Mouse (Mus musculus) lung, embryonic 15.5 days (tissue): ENCODE measurements around the gene Wnk2. TPM values are rescaled to one million over a fixed set of nuclear protein-coding genes. Genes with fewer than 3 reads are reported as not detected.

Source experiments
- ATAC-seq: fragments of 200-750 bp; cut with Nextera tagmentation; 2 replicates; pipeline ENCODE4 v1.8.0; 2017; ENCODE audit warnings: moderate number of reproducible peaks, borderline replicate concordance; ENCODE audit not compliant: low FRiP score, low TSS enrichment; ENCODE audit errors: extremely low read depth
- H3K27ac ChIP-seq: fragments of 300-500 bp; sonication (generic); 2 replicates; pipeline ENCODE4 v1.5.1; 2015; ENCODE audit warnings: moderate library complexity, mild to moderate bottlenecking, inconsistent platforms
- H3K27me3 ChIP-seq: fragments of 300-500 bp; sonication (generic); 2 replicates; pipeline ENCODE4 v1.6.1; 2015; ENCODE audit warnings: inconsistent platforms
- H3K36me3 ChIP-seq: fragments of 300-500 bp; sonication (generic); 2 replicates; pipeline ENCODE4 v1.6.1; 2015; ENCODE audit warnings: inconsistent platforms
- H3K4me1 ChIP-seq: fragments of 300-500 bp; sonication (generic); 2 replicates; pipeline ENCODE4 v1.6.1; 2015; ENCODE audit warnings: inconsistent platforms
- H3K4me2 ChIP-seq: fragments of 300-500 bp; sonication (generic); 2 replicates; pipeline ENCODE4 v1.6.1; 2015; ENCODE audit warnings: inconsistent platforms, mild to moderate bottlenecking, moderate library complexity
- H3K4me3 ChIP-seq: fragments of 300-500 bp; sonication (generic); 2 replicates; pipeline ENCODE4 v1.5.1; 2015; ENCODE audit warnings: mild to moderate bottlenecking, inconsistent platforms
- H3K9ac ChIP-seq: fragments of 300-500 bp; sonication (generic); 2 replicates; pipeline ENCODE4 v1.6.1; 2015; ENCODE audit warnings: inconsistent platforms
- H3K9me3 ChIP-seq: fragments of 300-500 bp; sonication (generic); 2 replicates; pipeline ENCODE4 v1.6.1; 2016; ENCODE audit warnings: inconsistent platforms
- WGBS: fragments of 180-500 bp; shearing (Covaris S2); methylation state at CpG from one replicate; pipeline ENCODE4 v1.1.7; 2015; 5-methylcytosine and 5-hydroxymethylcytosine counted together
- polyA plus RNA-seq: library from polyadenylated mRNA; unstranded; fragments of >200 nt; fragmentation: Nextera tagmentation; extraction: Ambion mirVana; gene quantifications from 2 replicates; pipeline ENCODE4 v1.2.1, GENCODE M21; 2015

The Wnk2 gene
- polyA plus RNA-seq, 1 experiment from 2014 or later: 0.81 TPM

DNA sequence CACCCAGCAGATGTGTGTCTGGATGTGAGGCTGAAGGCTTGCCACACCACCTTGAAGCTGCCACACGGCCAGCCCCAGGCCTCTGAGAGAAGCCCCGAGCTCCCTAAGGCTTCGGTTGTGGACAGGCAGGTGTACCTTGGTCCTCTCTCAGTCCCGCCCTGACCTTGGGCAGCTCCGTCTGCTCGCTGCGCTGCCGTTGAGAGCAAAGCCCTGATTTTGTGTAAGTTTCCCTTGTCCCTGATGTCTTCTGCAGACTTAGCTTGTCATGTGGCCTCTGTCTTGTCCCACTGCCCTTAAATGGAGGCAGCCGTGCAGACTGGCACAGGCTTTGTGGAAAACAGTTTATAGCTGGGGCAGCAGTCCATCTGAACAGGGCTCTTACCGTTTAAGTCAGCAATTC is 6.2 kb upstream of the Wnk2 start:
- H3K4me3 ChIP-seq: no peak overlapping the region
- H3K4me2 ChIP-seq: no peak overlapping the region
- WGBS: 65% methylated on average over 10 of the region's 10 CpGs
- no peaks in the 10 kb centered on the region for H3K4me1 ChIP-seq
- H3K36me3 ChIP-seq: no peaks in the 10 kb centered on the region
- H3K9ac ChIP-seq: no peak overlapping the region
- H3K27ac ChIP-seq: no peak overlapping the region
- H3K9me3 ChIP-seq: no peaks in the 10 kb centered on the region
- H3K27me3 ChIP-seq: peaks cover 17% of the 10 kb centered on the region
- no peak for ATAC-seq

DNA sequence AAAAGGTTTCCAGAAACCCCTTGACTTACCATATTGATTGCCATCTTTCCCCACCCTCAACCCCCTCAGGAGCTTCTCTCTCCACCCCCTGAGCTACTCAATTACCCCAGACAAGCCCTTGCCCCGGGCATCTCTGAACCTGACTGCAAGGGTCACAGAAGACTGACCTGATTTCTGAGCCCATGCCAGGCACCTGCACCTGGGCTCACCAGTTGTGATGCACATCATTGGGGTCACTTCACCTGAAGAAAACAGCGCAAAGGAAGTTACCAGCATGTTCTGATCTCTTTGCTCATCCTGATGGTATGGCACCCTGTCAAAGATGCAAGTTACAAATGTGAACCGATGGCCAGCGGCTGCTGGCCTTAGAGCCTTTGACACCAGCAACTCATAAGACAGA is 873 bp upstream of the Wnk2 start:
- 77% methylated on average over 4 of the region's 4 CpGs for WGBS
- Histone ChIP-seq H3K27ac (no peak overlapping the region), H3K4me3 (no peak overlapping the region), H3K9ac (no peak overlapping the region), H3K9me3 (no peaks in the 10 kb centered on the region), H3K27me3 (peaks cover 65% of the 10 kb centered on the region), H3K4me2 (no peak overlapping the region), H3K36me3 (no peaks in the 10 kb centered on the region), H3K4me1 (peaks cover 20% of the 10 kb centered on the region; the same call in 1 of the 2 replicates)
- ATAC-seq: no peak

DNA sequence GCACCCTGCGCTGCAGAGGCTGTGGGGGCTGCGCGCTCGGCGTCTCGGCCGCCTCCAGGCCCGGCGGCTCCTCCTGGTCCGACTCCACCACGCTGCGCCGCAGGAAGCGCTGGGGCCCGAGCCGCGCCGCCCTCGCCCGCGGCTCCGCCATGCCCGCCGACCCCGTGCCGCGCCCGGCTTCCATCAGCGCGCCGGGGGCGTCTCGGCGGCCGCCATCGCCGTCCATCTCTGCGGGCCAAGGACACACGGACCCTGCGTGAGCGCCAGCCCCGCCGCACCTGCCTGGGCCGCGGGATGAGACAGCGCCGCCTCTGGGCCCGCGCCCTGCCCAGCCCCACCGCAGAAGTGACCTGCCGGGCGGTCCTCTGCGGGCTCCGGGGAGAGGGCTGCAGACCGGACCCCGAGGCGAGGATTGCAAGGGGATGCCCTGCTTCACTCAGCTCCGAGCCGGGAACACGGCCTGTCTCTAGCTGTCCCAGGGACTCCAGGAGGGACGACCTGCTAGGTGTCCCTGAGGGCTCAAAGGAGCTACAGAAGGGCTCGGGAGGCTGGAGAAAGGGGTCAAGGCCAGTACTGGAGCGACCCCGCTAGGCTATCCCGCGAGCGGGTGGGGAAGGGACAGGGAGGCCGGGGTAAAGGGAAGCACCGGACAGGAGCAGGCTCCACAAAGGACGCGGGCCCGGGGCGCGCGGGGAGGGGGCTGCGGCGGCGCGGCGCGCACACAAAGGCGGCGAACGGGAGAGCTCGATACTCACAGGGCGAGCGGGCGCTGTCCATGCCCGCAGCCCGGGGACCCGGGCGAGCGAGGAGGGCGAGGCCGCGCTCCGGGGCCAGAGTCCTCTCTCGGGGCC is 582 bp downstream of the Wnk2 start:
- peak; percentile 61 for ATAC-seq
- peaks cover 20% of the 10 kb centered on the region; the same call in 1 of the 2 replicates for H3K4me1 ChIP-seq
- H3K9me3 ChIP-seq: no peaks in the 10 kb centered on the region
- H3K4me3 ChIP-seq: peak overlapping the region; percentile 62
- peaks cover 65% of the 10 kb centered on the region for H3K27me3 ChIP-seq
- under 1% methylated on average over 98 of the region's 98 CpGs for WGBS
- H3K4me2 ChIP-seq: peak overlapping the region; percentile 96
- peak overlapping the region; percentile 45 for H3K9ac ChIP-seq
- H3K36me3 ChIP-seq: no peaks in the 10 kb centered on the region
- H3K27ac ChIP-seq: no peak overlapping the region

DNA sequence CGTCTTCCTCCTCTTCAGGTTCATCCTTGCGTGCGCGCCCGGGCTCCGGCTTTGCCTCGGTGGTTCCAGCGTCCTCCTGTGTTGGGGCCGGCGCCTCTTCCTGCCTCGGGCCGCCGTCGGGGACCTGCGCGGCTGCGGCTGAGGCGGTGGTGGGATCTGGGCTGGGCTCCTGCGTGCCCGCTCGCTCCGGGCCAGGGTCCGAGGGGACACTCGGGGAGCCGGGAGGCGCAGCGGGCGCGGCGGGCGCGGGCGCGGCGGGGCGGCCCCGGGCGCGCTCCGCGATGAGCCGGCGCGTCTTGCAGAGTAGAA is 1.2 kb downstream of the Wnk2 start:
- Histone ChIP-seq H3K36me3 (no peaks in the 10 kb centered on the region), H3K4me2 (peak overlapping the region; percentile 96), H3K4me3 (peak overlapping the region; percentile 62), H3K27me3 (peaks cover 65% of the 10 kb centered on the region), H3K4me1 (peaks cover 20% of the 10 kb centered on the region; the same call in 1 of the 2 replicates), H3K9me3 (no peaks in the 10 kb centered on the region), H3K27ac (no peak overlapping the region), H3K9ac (peak overlapping the region; percentile 45; the same call in 1 of the 2 replicates)
- WGBS: 3% methylated on average over 44 of the region's 44 CpGs
- ATAC-seq: peak; percentile 12; the same call in 1 of the 2 replicates

DNA sequence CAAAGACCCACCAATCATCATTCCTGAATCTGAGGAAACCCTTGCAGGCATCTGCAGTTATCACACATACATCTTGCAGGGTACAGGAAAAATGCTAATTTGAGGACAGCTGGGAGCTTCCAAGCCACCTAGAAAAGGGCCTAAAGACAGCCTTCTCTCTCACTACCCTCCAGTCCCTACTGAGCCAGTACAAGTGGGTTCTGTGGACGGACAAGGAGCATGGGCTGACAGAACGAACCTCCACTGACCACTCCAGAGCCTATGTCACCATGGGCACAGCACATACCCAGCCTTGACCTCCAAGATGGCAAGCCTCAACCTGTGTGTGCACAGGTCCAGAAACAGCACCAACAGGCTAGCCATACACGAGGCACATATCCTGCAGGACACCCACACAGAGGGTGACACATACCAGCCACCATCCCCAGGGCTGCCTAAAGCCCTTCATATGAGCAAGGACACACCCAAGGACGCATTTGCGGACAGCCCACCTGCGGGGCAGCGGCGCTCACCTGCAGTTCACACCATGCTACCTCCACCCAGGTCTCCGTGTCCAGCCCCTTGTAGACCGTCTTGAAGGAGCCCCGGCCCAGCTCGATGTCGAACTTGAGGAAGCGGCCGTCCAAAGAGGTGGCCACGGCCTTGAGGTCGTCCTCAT is 1.6 kb downstream of the Wnk2 start:
- H3K27ac ChIP-seq: no peak overlapping the region
- H3K9ac ChIP-seq: no peak overlapping the region
- H3K9me3 ChIP-seq: no peaks in the 10 kb centered on the region
- peak overlapping the region; percentile 62 for H3K4me3 ChIP-seq
- H3K4me2 ChIP-seq: peak overlapping the region; percentile 96
- WGBS: 17% methylated on average over 17 of the region's 17 CpGs
- H3K36me3 ChIP-seq: no peaks in the 10 kb centered on the region
- H3K27me3 ChIP-seq: peaks cover 65% of the 10 kb centered on the region
- peaks cover 20% of the 10 kb centered on the region; the same call in 1 of the 2 replicates for H3K4me1 ChIP-seq
- ATAC-seq: no peak

DNA sequence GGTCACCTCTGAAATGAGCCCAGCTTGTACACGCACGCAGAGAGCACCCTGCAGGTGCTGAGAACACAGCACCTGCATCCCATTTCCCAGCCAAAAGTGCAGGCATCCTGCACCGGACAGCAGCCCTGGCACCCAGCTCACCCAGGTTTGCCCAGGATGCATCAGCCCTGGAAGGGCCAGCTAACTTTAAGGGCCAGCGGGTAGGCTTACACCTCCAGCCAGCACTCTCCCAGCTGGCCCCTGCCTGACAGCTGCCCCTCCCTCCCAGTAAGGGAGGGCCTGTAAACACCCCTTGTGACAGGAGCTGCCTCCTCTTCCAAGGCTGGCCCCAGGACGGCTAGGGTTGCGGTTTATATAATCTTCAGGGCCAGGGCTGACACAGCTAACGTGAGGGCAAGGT is 2.4 kb downstream of the Wnk2 start:
- peaks cover 28% of the 10 kb centered on the region; the same call in 1 of the 2 replicates for H3K4me1 ChIP-seq
- WGBS: 53% methylated on average over 7 of the region's 7 CpGs
- H3K9ac ChIP-seq: no peak overlapping the region
- no peaks in the 10 kb centered on the region for H3K9me3 ChIP-seq
- H3K27me3 ChIP-seq: peaks cover 62% of the 10 kb centered on the region
- no peak overlapping the region for H3K4me2 ChIP-seq
- no peak overlapping the region for H3K27ac ChIP-seq
- no peak for ATAC-seq
- H3K4me3 ChIP-seq: no peak overlapping the region
- no peaks in the 10 kb centered on the region for H3K36me3 ChIP-seq

DNA sequence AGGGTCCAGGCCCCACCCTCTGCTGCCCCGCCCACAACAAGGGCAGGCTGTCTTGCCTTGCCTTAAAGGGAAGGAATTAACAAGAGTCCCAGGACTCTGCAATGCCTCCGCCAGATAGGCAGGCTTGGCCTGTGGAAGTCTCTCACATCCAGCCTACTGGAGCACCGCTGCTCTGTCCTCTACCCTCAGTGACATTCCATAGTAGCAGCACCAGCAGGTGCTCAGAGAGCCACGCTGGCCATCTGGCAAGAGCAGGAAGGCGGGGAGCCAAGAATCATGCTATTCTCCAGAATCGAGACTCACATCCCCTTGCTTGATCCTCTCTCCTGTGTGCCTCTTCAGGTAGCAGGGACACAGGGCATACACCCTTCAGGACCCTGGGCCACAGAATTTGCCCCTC is 3.4 kb downstream of the Wnk2 start:
- Histone ChIP-seq H3K27me3 (peaks cover 53% of the 10 kb centered on the region), H3K4me2 (no peak overlapping the region), H3K9ac (no peak overlapping the region), H3K27ac (no peak overlapping the region), H3K9me3 (no peaks in the 10 kb centered on the region), H3K4me1 (peaks cover 32% of the 10 kb centered on the region; the same call in 1 of the 2 replicates), H3K36me3 (no peaks in the 10 kb centered on the region), H3K4me3 (no peak overlapping the region)
- no peak for ATAC-seq
- 41% methylated on average over 6 of the region's 6 CpGs for WGBS

DNA sequence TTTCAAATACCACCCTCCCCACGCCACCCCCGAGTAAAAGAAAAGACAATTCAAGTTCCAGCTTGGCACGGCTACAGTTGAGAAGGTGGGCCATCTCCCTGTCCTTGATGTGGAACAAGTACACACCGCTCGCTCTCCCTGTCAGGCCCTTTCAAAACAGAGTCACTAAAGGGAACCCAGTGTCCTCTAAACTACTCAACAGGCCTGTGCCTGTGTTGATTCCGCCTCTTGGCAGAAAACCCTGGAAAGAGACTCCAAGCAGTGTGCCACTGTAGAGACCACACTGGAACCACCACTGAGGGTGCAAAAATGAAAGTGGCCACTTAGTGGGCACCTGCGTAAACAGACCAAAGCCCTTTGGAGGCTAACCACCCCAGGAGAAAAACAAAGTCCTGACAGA is 4.5 kb downstream of the Wnk2 start:
- 74% methylated on average over 7 of the region's 7 CpGs for WGBS

DNA sequence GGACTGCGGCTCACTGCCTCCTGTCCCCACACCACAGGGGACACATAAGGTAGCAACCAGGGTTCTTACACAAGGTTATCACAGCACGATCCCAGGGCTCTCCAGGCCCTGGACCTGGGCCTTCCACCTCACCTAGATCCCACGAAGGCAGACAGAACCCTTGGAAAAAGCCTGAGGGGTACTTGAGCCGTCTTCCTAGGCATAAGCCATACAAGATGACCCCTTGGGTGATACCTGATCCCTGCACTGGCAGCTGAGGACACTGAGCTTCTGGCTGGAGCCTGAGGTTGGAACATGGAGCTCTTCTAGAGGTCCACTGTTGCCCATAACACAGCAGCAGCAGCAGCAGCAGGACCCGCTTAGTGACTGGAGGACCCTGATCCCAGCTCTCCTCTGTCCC is 5.4 kb downstream of the Wnk2 start:
- H3K4me1 ChIP-seq: peaks cover 25% of the 10 kb centered on the region; the same call in 1 of the 2 replicates

More for the DNA sequence above, 4.5 kb downstream of the Wnk2 start:
- no peak overlapping the region for H3K4me2 ChIP-seq
- no peak for ATAC-seq
- no peak overlapping the region for H3K4me3 ChIP-seq
- no peaks in the 10 kb centered on the region for H3K36me3 ChIP-seq
- no peaks in the 10 kb centered on the region for H3K9me3 ChIP-seq
- peaks cover 42% of the 10 kb centered on the region for H3K27me3 ChIP-seq
- H3K27ac ChIP-seq: no peak overlapping the region
- H3K4me1 ChIP-seq: peaks cover 32% of the 10 kb centered on the region; the same call in 1 of the 2 replicates
- no peak overlapping the region for H3K9ac ChIP-seq

DNA sequence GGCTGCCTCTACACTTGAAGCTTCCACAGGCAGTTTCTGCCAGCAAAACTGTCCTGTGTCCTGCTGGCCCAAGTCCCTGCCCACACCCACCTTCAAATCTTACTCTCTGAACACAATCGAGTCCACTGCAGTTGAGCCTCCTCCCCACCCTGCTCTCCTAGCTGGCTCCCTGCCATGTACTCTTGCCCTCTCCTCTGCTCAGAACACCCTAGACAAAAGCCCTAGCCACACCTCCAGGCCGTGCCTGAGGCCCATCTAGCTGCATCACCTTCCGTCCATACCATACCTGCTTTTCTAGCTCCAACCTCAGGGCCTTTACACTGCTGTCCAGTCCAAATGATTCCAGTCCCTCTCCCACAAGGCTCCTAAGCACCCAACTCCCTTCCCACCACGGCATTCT is 7.2 kb downstream of the Wnk2 start:
- WGBS: 46% methylated on average over 4 of the region's 4 CpGs
- H3K4me3 ChIP-seq: no peak overlapping the region

More for the DNA sequence above, 5.4 kb downstream of the Wnk2 start:
- Histone ChIP-seq H3K36me3 (no peaks in the 10 kb centered on the region), H3K4me3 (no peak overlapping the region), H3K9me3 (no peaks in the 10 kb centered on the region), H3K4me2 (no peak overlapping the region), H3K27ac (no peak overlapping the region), H3K27me3 (peaks cover 32% of the 10 kb centered on the region), H3K9ac (no peak overlapping the region)
- ATAC-seq: no peak
- 75% methylated on average over 5 of the region's 5 CpGs for WGBS

DNA sequence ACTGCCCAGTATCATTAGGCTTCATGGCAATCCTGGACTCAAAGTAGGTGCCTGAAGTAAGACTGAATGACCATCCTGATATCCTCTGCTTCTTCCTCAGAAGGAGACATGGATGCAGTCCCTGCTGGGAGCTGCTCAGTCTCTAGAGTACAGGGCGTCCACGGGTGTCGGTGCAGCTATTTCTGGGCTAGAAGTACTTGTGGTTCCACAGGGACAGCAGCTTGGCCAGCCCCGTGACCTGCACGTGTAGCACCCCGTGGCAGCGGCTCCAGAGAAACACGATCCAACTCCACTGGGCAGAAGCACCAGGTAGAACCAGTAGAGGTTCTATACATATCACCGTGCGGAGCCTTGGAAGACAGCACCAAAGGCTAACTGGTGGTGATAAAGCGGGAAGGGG is 13.3 kb downstream of the Wnk2 start:
- Histone ChIP-seq H3K4me3 (no peak overlapping the region), H3K36me3 (no peaks in the 10 kb centered on the region), H3K9me3 (no peaks in the 10 kb centered on the region), H3K27me3 (no peaks in the 10 kb centered on the region), H3K9ac (no peak overlapping the region), H3K4me2 (no peak overlapping the region), H3K27ac (no peak overlapping the region), H3K4me1 (peaks cover 13% of the 10 kb centered on the region; the same call in 1 of the 2 replicates)
- WGBS: 88% methylated on average over 11 of the region's 11 CpGs
- no peak for ATAC-seq

More for the DNA sequence above, 7.2 kb downstream of the Wnk2 start:
- H3K4me1 ChIP-seq: peaks cover 19% of the 10 kb centered on the region; the same call in 1 of the 2 replicates
- no peak overlapping the region for H3K27ac ChIP-seq
- no peaks in the 10 kb centered on the region for H3K36me3 ChIP-seq
- peak; percentile 70 for ATAC-seq
- no peak overlapping the region for H3K9ac ChIP-seq
- H3K27me3 ChIP-seq: peaks cover 14% of the 10 kb centered on the region
- H3K9me3 ChIP-seq: no peaks in the 10 kb centered on the region
- H3K4me2 ChIP-seq: no peak overlapping the region

DNA sequence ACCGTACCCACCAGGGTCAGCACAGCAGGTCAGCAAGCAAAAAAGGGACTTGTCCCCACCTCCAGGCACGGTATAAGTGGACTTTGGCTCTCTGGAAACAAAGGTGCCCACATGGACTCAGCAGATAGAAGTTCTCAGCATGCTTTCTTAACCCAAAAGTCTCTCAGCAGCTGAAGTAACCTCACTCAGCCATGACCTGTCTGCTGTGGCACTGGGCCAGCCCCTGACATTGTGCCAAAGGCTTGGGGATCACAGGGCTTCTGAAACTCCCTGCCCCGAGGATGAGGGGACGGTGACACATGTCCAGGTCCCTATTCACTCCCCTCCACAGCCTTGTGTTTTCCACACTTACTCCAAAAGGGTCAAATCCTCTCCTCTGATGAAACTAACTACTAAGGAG is 14.7 kb downstream of the Wnk2 start:
- ATAC-seq: no peak
- H3K9ac ChIP-seq: no peak overlapping the region
- peaks cover 16% of the 10 kb centered on the region; the same call in 1 of the 2 replicates for H3K4me1 ChIP-seq
- no peak overlapping the region for H3K4me2 ChIP-seq
- 58% methylated on average over 4 of the region's 4 CpGs for WGBS
- H3K27ac ChIP-seq: no peak overlapping the region
- H3K9me3 ChIP-seq: no peaks in the 10 kb centered on the region
- H3K4me3 ChIP-seq: no peak overlapping the region
- no peaks in the 10 kb centered on the region for H3K36me3 ChIP-seq
- H3K27me3 ChIP-seq: no peaks in the 10 kb centered on the region
